19 mouse cellular contexts compared by ENCODE assay signal in the genomic region with DNA sequence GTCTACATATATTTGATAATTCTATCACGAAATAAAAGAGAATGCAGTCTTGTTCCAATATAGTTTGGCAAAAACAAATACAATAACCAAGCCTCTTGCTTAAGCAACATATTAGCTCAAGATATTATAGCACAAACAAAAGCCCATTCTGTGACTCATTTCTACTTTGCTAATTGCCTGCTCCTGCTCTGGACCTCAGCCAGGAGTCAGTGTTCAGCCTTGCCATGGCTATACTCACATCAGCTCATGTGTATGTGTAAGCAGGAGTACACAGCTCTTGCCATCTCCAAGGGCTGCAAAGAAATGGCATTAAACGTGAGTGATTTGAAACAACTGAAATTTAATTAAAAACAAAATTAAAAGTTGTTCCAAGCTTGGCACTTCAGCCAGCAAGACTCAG.
A peak's percentile ranks its signal among the peaks of the same experiment; 100 is the strongest.
DNase-seq lines count a peak whose midpoint lies in the region; ATAC-seq lines count a peak whose summit lies in the region.
"Had no signal": no experiment of that assay in that cellular context is flagged by ENCODE, and none has a peak within 500 bp of the region (broad histone marks: within the 10 kb centered on the region; RNA-seq: fewer than 3 reads in every experiment).

No protein-coding gene starts in this region.

- no peaks in the 10 kb centered on the region for H3K27me3 ChIP-seq in forebrain, embryonic 16.5 days (replicated peaks; ENCODE audit: control insufficient read depth, insufficient read depth, low read length)
- no peaks in the 10 kb centered on the region for H3K27me3 ChIP-seq in forebrain, embryonic 10.5 days (ENCODE audit: poor library complexity, severe bottlenecking)
- H3K27me3 ChIP-seq in neural tube, embryonic 14.5 days (ENCODE audit: control insufficient read depth, insufficient read depth, low read length), result no peaks in the 10 kb centered on the region
- H3K27me3 ChIP-seq: intestine, embryonic 15.5 days; neural tube, embryonic 13.5 days; stomach, embryonic 15.5 days had no signal

- no peaks in the 10 kb centered on the region for H3K36me3 ChIP-seq in forebrain, embryonic 16.5 days (ENCODE audit: control insufficient read depth, insufficient read depth)
- no peaks in the 10 kb centered on the region for H3K36me3 ChIP-seq in forebrain, embryonic 10.5 days (replicated peaks)
- H3K36me3 ChIP-seq in neural tube, embryonic 14.5 days (ENCODE audit: control insufficient read depth, insufficient read depth, low read length), result no peaks in the 10 kb centered on the region
- H3K36me3 ChIP-seq: intestine, embryonic 15.5 days; neural tube, embryonic 13.5 days; stomach, embryonic 15.5 days had no signal

- H3K9ac ChIP-seq in forebrain, embryonic 16.5 days (replicated peaks; ENCODE audit: low read depth, low read length), result no peak overlapping the region
- no peak overlapping the region for H3K9ac ChIP-seq in neural tube, embryonic 14.5 days (replicated peaks; ENCODE audit: low read depth, low read length)
- H3K9ac ChIP-seq: intestine, embryonic 15.5 days; neural tube, embryonic 13.5 days; stomach, embryonic 15.5 days had no signal

- no peak overlapping the region for H3K4me2 ChIP-seq in forebrain, embryonic 16.5 days (ENCODE audit: low read length)
- no peak overlapping the region for H3K4me2 ChIP-seq in neural tube, embryonic 14.5 days (ENCODE audit: low read depth, low read length)
- H3K4me2 ChIP-seq: intestine, embryonic 15.5 days; neural tube, embryonic 13.5 days; stomach, embryonic 15.5 days had no signal

- H3K27ac ChIP-seq in forebrain, embryonic 16.5 days (ENCODE audit: low read length), result no peak overlapping the region
- no peak overlapping the region for H3K27ac ChIP-seq in forebrain, embryonic 10.5 days
- H3K27ac ChIP-seq in neural tube, embryonic 14.5 days (ENCODE audit: low read depth, low read length), result no peak overlapping the region
- H3K27ac ChIP-seq: intestine, embryonic 15.5 days; kidney, postnatal 0 days; neural tube, embryonic 13.5 days; stomach, embryonic 15.5 days had no signal

- no peaks in the 10 kb centered on the region for H3K9me3 ChIP-seq in forebrain, embryonic 16.5 days (ENCODE audit: control insufficient read depth, low read length)
- H3K9me3 ChIP-seq in forebrain, embryonic 10.5 days, result no peaks in the 10 kb centered on the region
- no peaks in the 10 kb centered on the region for H3K9me3 ChIP-seq in neural tube, embryonic 14.5 days (ENCODE audit: control insufficient read depth, low read length)
- H3K9me3 ChIP-seq: intestine, embryonic 15.5 days; neural tube, embryonic 13.5 days; stomach, embryonic 15.5 days had no signal

- peak; percentile 61; the same call in 1 of the 2 replicates for ATAC-seq in forebrain, embryonic 16.5 days
- peak; percentile 70; the same call in 1 of the 2 replicates for ATAC-seq in neural tube, embryonic 14.5 days (ENCODE audit: low read depth)
- ATAC-seq: intestine, embryonic 15.5 days; midbrain, embryonic 16.5 days had no signal

- peaks cover 8% of the 10 kb centered on the region for H3K4me1 ChIP-seq in forebrain, embryonic 16.5 days (replicated peaks; ENCODE audit: control insufficient read depth, insufficient read depth, low read length)
- H3K4me1 ChIP-seq in forebrain, embryonic 10.5 days, result no peaks in the 10 kb centered on the region
- H3K4me1 ChIP-seq in neural tube, embryonic 14.5 days (ENCODE audit: control insufficient read depth, insufficient read depth, low read length), result no peaks in the 10 kb centered on the region
- H3K4me1 ChIP-seq: intestine, embryonic 15.5 days; neural tube, embryonic 13.5 days; stomach, embryonic 15.5 days had no signal

- DNase-seq in forebrain, embryonic 10.5 days (ENCODE audit: extremely low spot score, low spot score), result no peak
- no peak for DNase-seq in neural tube, embryonic 10.5 days (ENCODE audit: extremely low spot score, low spot score)
- peak; percentile 28 for DNase-seq in cerebellum, adult 9-11 months
- no peak for DNase-seq in thymus, postnatal 14 days
- DNase-seq in layer of hippocampus, adult 11-12 months (ENCODE audit: low spot score), result no peak
- DNase-seq: adrenal gland, adult 2 months; gastrocnemius, postnatal 10 days; heart, postnatal 14 days; liver; lung, adult 2 months; lung, postnatal 4 days; thymus, postnatal 36 days had no signal

- H3K4me3 ChIP-seq in forebrain, embryonic 16.5 days (replicated peaks; ENCODE audit: low read length), result no peak overlapping the region
- no peak overlapping the region for H3K4me3 ChIP-seq in forebrain, embryonic 10.5 days
- no peak overlapping the region for H3K4me3 ChIP-seq in neural tube, embryonic 14.5 days (ENCODE audit: low read depth, low read length)
- H3K4me3 ChIP-seq: intestine, embryonic 15.5 days; neural tube, embryonic 13.5 days; stomach, embryonic 15.5 days had no signal

- 16% methylated on average over 2 of the region's 2 CpGs for WGBS in forebrain, embryonic 16.5 days
- WGBS in forebrain, embryonic 10.5 days, result 82% methylated on average over 2 of the region's 2 CpGs
- WGBS in neural tube, embryonic 14.5 days, result 68% methylated on average over 2 of the region's 2 CpGs
